Mouse (Mus musculus): Measurements from ENCODE around the gene Mfsd4b1.

Gene Mfsd4b1

DNA sequence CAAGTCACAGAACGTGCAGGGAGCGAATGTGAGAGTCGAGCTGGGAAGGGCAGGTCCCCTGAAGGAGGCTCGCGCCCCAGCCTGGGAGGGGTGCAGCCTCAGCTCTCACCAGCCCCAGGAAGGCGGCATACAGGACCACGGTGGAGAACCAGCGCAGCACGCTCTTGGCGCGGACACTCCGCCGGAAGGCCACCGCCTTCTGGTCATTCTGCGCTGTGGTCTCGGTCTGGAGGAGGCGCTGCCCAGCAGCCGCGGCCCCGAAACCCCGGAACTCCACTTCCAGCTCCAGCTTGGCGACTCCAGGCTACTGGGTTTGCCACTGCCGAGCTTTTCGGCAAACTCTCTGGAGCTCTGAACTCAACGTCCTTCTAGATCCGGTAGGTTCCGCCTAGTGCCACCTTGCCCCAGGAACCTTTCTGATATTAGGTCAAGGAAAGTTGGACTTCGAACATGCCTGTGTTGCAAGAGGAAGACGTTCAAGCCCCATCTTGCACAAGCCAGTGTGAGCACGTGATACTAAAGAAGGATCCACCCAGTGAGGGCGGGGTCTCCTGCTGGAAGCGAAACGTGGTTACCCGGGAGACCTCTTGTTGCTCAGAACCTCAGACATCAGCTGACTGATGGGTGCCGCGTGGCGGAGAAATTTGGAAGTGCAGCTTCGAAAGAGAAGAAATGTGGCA, 65.2 kb downstream of the Mfsd4b1 start, which contains the start of gene Mfsd4b3:
Gene Mfsd4b3, minus strand, starts transcription at position 393 of the 680 bp plus-strand sequence.
- DNase-seq (ENCODE audit: low spot score): peak; percentile 74

DNA sequence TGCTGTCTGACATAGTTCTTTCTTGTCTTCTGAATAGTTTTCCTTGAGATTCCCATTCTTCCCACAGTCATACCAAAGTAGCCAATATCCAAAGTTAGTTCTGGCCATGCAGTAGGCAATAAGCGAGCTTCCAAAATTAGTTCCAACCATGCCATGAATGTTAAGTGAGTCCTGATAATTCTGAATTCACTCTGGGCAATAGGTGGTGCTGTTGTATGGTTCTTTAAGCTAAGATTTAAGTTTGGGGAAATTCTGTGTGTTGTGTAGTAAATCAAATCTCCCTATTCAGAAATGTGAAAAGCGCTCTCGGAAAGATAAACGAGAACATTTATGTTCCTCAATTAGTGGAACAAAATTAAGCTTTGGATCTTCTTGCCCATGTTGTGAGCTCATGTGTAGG, 66.8 kb downstream of the Mfsd4b1 start:
- no peak for DNase-seq (ENCODE audit: low spot score)

DNA sequence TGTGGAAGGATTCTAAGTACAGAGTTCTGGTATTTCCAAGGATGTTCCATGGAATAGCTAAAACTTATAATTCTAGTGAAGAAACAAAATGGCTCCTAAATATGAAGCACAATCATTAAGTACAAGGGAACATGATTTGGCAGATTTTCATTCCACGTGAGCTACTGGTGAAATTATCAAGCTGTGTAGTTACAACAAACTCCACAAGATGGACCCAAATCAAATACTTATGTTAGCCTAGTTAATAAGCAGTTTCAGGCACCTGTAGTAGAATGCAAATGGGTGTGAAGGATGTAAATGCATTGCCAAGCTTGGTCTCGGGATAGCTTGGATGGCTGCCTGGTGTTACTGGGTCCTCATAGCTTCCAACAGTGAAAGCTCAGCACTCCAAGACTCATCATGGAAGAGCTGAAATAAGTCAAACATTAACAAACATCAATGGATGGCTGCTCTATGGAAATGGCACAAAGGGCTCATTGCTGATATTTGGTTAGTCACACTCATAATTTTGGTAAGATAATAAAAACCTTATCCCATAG, 68.7 kb downstream of the Mfsd4b1 start:
- no peak for DNase-seq (ENCODE audit: low spot score)

DNA sequence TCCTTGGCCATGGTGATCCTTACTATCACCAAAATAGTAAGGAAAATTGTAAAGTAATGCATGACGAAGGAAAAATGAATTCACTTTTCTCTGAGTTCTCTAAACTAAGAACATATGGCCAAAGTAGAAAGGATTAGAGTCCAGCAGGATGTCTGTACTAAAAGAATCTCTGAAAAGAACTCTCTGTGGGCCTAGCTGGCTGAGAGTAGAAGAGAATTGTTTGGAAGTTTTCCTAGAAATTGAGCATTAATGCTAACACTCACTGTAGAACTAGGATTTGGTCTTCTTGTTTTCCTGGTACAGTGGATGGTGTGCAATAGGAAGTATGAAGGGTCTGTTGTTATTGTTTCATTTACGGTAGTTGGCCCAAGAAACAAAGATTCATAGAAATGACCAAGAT, 69.9 kb downstream of the Mfsd4b1 start:
- no peak for DNase-seq (ENCODE audit: low spot score)

Data from spleen, adult 12 weeks (tissue).